Comparison of ENCODE assay signal across 8 mouse cellular contexts in the genomic region with DNA sequence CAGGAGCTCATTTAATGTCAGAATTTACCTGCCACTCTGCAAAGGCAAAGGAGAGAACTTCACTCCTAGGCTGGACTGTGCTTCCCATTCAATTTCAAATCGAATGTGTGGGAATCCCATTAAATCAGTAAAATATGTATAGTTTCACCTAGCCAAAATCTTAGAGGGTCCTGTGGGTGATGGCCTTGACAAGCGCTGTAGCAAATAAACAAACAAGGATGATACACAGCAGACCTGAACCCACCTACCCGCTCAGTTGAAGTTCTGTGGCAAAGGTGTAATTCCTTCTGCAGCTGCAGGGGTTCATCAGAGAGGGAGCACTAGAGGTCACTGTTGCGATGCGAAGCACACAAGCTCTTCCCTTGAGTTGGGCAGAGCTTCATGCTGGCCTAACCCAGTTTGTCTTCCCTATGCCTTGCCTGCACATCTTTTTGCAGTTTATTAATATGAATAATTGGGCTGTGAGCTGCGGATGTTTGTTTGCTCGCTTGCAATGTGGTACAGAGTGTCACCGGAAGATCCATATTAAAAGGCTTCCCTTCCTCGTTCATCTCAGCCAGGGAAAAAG. TPM values are rescaled to one million over a fixed set of nuclear protein-coding genes. Genes with fewer than 3 reads are reported as not detected.
DNase-seq lines count a peak whose midpoint lies in the region; ATAC-seq and TF ChIP-seq lines count a peak whose summit lies in the region.

No protein-coding gene starts in this region.

- H3K9me3 ChIP-seq in ES-E14 (ENCODE audit: control insufficient read depth, insufficient read depth, low read depth, low read length): no peaks in the 10 kb centered on the region
- no peaks in the 10 kb centered on the region for H3K9me3 ChIP-seq in intestine, embryonic 14.5 days (ENCODE audit: control insufficient read depth, low read length)

- peak; percentile 21 for DNase-seq in ES-E14 (ENCODE audit: low read depth, low spot score)
- DNase-seq in adrenal gland, adult 18-20 months (ENCODE audit: low spot score in 2 of 2): peak; percentile 22 to 25
- DNase-seq in embryo, embryonic 9.5 days (ENCODE audit: extremely low spot score): peak; percentile 47
- DNase-seq in intestine, embryonic 14.5 days (ENCODE audit: low spot score): peak; percentile 63
- DNase-seq in left cerebral cortex, adult 9 months (ENCODE audit: low spot score in 2 of 2): peak; percentile 27 to 63
- peak; percentile 16 for DNase-seq in ovary, postnatal 36 days (ENCODE audit: low spot score)
- DNase-seq in spleen, postnatal 36 days (ENCODE audit: low spot score in 2 of 2): no peak
- DNase-seq in heart, adult 8-10 months (ENCODE audit: low spot score): no peak

- WGBS in intestine, embryonic 14.5 days: 13% methylated on average over 9 of the region's 9 CpGs

- no peak overlapping the region for H3K4me3 ChIP-seq in ES-E14 (ENCODE audit: insufficient read depth in 1 of 2, low read depth in 1 of 2, low read length in 2 of 2, poor library complexity in 1 of 2, severe bottlenecking in 1 of 2)
- H3K4me3 ChIP-seq in intestine, embryonic 14.5 days (ENCODE audit: low read depth, low read length): no peak overlapping the region

- no peak for ATAC-seq in intestine, embryonic 14.5 days (replicated peaks; ENCODE audit: low FRiP score, low TSS enrichment, low read depth)

- peaks cover 12% of the 10 kb centered on the region for H3K27me3 ChIP-seq in intestine, embryonic 14.5 days (replicated peaks; ENCODE audit: control insufficient read depth, insufficient read depth, low read length)

- no peak overlapping the region for H3K27ac ChIP-seq in ES-E14 (ENCODE audit: insufficient read depth, low read depth, low read length, poor library complexity, severe bottlenecking)
- no peak overlapping the region for H3K27ac ChIP-seq in intestine, embryonic 14.5 days (ENCODE audit: low read depth)

- H3K4me1 ChIP-seq in ES-E14 (ENCODE audit: control insufficient read depth in 2 of 2, insufficient read depth in 2 of 2, low read length in 2 of 2, poor library complexity in 1 of 2): no peaks in the 10 kb centered on the region
- H3K4me1 ChIP-seq in intestine, embryonic 14.5 days (replicated peaks; ENCODE audit: control insufficient read depth, insufficient read depth, low read length): no peaks in the 10 kb centered on the region

- H3K36me3 ChIP-seq in ES-E14 (ENCODE audit: control insufficient read depth, insufficient read depth, low read length, poor library complexity, severe bottlenecking): no peaks in the 10 kb centered on the region
- no peaks in the 10 kb centered on the region for H3K36me3 ChIP-seq in intestine, embryonic 14.5 days (ENCODE audit: control insufficient read depth, insufficient read depth, low read length)

- in situ Hi-C loops in ES-E14 (cut with MboI; ENCODE audit: low sequenced_read_pairs in 2 of 2, unreplicated experiment in 2 of 2): no loop called here

- no peak overlapping the region for H3K4me2 ChIP-seq in intestine, embryonic 14.5 days (ENCODE audit: low read length)

- no peak overlapping the region for H3K9ac ChIP-seq in ES-E14 (ENCODE audit: insufficient read depth, low read depth, low read length, poor library complexity, severe bottlenecking)
- no peak overlapping the region for H3K9ac ChIP-seq in intestine, embryonic 14.5 days (ENCODE audit: low read length)

TF ChIP-seq in ES-E14, 5 proteins besides CTCF, POLR2A, EP300 and RAD21:
- no peak for TF ChIP-seq MAFK (IDR thresholded peaks at IDR 0.05; ENCODE audit: insufficient read depth, low read depth, low read length)
- peak; percentile 62; the same call in 1 of the 2 replicates for TF ChIP-seq ZC3H11A (IDR thresholded peaks at IDR 0.05; ENCODE audit: borderline replicate concordance, low read depth, low read length)
- no peak for TF ChIP-seq ZNF384 (IDR thresholded peaks at IDR 0.05; ENCODE audit: low read depth, low read length)

RNA-seq across cellular contexts. Expression of a gene that starts 1.6 kb away (rescaled TPM):
- total RNA-seq in ES-E14 (2012; rRNA removed): 0.05 and 0.18 TPM in 2 replicates
- total RNA-seq in adrenal gland, adult 18-20 months (2021): not detected
- 1.3 and 2.3 TPM in 2 replicates for polyA plus RNA-seq in intestine, embryonic 14.5 days (2014; fragmentation: Nextera tagmentation; extraction: Ambion mirVana)
- total RNA-seq in heart, adult 8-10 months (2022): not detected

Comparison
In these comparisons a context has a peak if more than half of its experiments do, and no peak if none do; other contexts are left out.
1. DNase-seq: peak in ES-E14 (single experiment), adrenal gland, adult 18-20 months (2 of 2), embryo, embryonic 9.5 days (single experiment), intestine, embryonic 14.5 days (single experiment), left cerebral cortex, adult 9 months (2 of 2) and ovary, postnatal 36 days (single experiment); none in spleen, postnatal 36 days (0 of 2) and heart, adult 8-10 months (single experiment).